Mouse (Mus musculus): Measurements from ENCODE around the gene Sycp2l. TPM values are rescaled to one million over a fixed set of nuclear protein-coding genes. Genes with fewer than 3 reads are reported as not detected.
"Not testable (repeated sequence)": the region's sequence is repeated elsewhere in the genome, so short reads cannot be mapped to it uniquely, and the experiment has no call there.

Gene Sycp2l
- polyA plus RNA-seq, 1 experiment from 2014 or later = not detected

GRCm38 (mm10) chr13:41153146-41153545 is 39.0 kb downstream of the Sycp2l start:
- H3K27ac ChIP-seq (ENCODE audit: low read depth, low read length) = no peak overlapping the region
- no peaks in the 10 kb centered on the region for H3K9me3 ChIP-seq (ENCODE audit: control insufficient read depth, low read length)
- no peaks in the 10 kb centered on the region for H3K27me3 ChIP-seq (ENCODE audit: control insufficient read depth, insufficient read depth, low read length)
- 86% methylated on average over 11 of the region's 11 CpGs for WGBS
- no peak overlapping the region for H3K4me2 ChIP-seq (replicated peaks; ENCODE audit: low read depth, low read length)
- no peak for ATAC-seq (ENCODE audit: low FRiP score, low TSS enrichment)
- H3K9ac ChIP-seq (ENCODE audit: low read depth, low read length) = no peak overlapping the region
- no peak overlapping the region for H3K4me3 ChIP-seq (ENCODE audit: low read length)
- no peaks in the 10 kb centered on the region for H3K36me3 ChIP-seq (ENCODE audit: control insufficient read depth, insufficient read depth, low read length)
- H3K4me1 ChIP-seq (ENCODE audit: control insufficient read depth, insufficient read depth, low read length) = no peaks in the 10 kb centered on the region

GRCm38 (mm10) chr13:41158426-41158825 is 44.3 kb downstream of the Sycp2l start:
- Histone ChIP-seq H3K27ac (ENCODE audit: low read depth, low read length) (no peak overlapping the region), H3K4me3 (ENCODE audit: low read length) (no peak overlapping the region), H3K4me2 (replicated peaks; ENCODE audit: low read depth, low read length) (no peak overlapping the region), H3K36me3 (ENCODE audit: control insufficient read depth, insufficient read depth, low read length) (no peaks in the 10 kb centered on the region), H3K4me1 (ENCODE audit: control insufficient read depth, insufficient read depth, low read length) (no peaks in the 10 kb centered on the region), H3K9ac (ENCODE audit: low read depth, low read length) (no peak overlapping the region), H3K27me3 (ENCODE audit: control insufficient read depth, insufficient read depth, low read length) (no peaks in the 10 kb centered on the region), H3K9me3 (ENCODE audit: control insufficient read depth, low read length) (no peaks in the 10 kb centered on the region)
- ATAC-seq (ENCODE audit: low FRiP score, low TSS enrichment) = no peak
- 60% methylated on average over 5 of the region's 5 CpGs for WGBS

- no peaks in the 10 kb centered on the region for H3K27me3 ChIP-seq (ENCODE audit: control insufficient read depth, insufficient read depth, low read length)
- 89% methylated on average over 6 of the region's 6 CpGs for WGBS
- no peak for ATAC-seq (ENCODE audit: low FRiP score, low TSS enrichment)
Measured at GRCm38 (mm10) chr13:41187886-41188285, 73.8 kb downstream of the Sycp2l start.

GRCm38 (mm10) chr13:41195640-41196333 is 81.7 kb downstream of the Sycp2l start:
- Histone ChIP-seq H3K4me2 (replicated peaks; ENCODE audit: low read depth, low read length) (no peak overlapping the region), H3K4me3 (ENCODE audit: low read length) (no peak overlapping the region), H3K36me3 (ENCODE audit: control insufficient read depth, insufficient read depth, low read length) (no peaks in the 10 kb centered on the region), H3K27me3 (ENCODE audit: control insufficient read depth, insufficient read depth, low read length) (no peaks in the 10 kb centered on the region), H3K4me1 (ENCODE audit: control insufficient read depth, insufficient read depth, low read length) (no peaks in the 10 kb centered on the region), H3K27ac (ENCODE audit: low read depth, low read length) (no peak overlapping the region), H3K9ac (ENCODE audit: low read depth, low read length) (no peak overlapping the region), H3K9me3 (ENCODE audit: control insufficient read depth, low read length) (no peaks in the 10 kb centered on the region)
- 42% methylated on average over 3 of the region's 3 CpGs for WGBS
- ATAC-seq (ENCODE audit: low FRiP score, low TSS enrichment) = no peak

More at GRCm38 (mm10) chr13:41187886-41188285, 73.8 kb downstream of the Sycp2l start:
- Histone ChIP-seq H3K4me3 (ENCODE audit: low read length) (no peak overlapping the region), H3K4me2 (replicated peaks; ENCODE audit: low read depth, low read length) (no peak overlapping the region), H3K27ac (ENCODE audit: low read depth, low read length) (no peak overlapping the region), H3K36me3 (ENCODE audit: control insufficient read depth, insufficient read depth, low read length) (no peaks in the 10 kb centered on the region), H3K9me3 (ENCODE audit: control insufficient read depth, low read length) (no peaks in the 10 kb centered on the region), H3K4me1 (ENCODE audit: control insufficient read depth, insufficient read depth, low read length) (no peaks in the 10 kb centered on the region), H3K9ac (ENCODE audit: low read depth, low read length) (no peak overlapping the region)

GRCm38 (mm10) chr13:41200861-41201260 is 86.8 kb downstream of the Sycp2l start:
- H3K27ac ChIP-seq (ENCODE audit: low read depth, low read length) = no peak overlapping the region
- H3K4me1 ChIP-seq (ENCODE audit: control insufficient read depth, insufficient read depth, low read length) = no peaks in the 10 kb centered on the region
- H3K36me3 ChIP-seq (ENCODE audit: control insufficient read depth, insufficient read depth, low read length) = no peaks in the 10 kb centered on the region
- H3K9me3 ChIP-seq (ENCODE audit: control insufficient read depth, low read length) = no peaks in the 10 kb centered on the region
- no peak for ATAC-seq (ENCODE audit: low FRiP score, low TSS enrichment)
- no peak overlapping the region for H3K9ac ChIP-seq (ENCODE audit: low read depth, low read length)
- H3K4me2 ChIP-seq (replicated peaks; ENCODE audit: low read depth, low read length) = no peak overlapping the region
- H3K4me3 ChIP-seq (ENCODE audit: low read length) = no peak overlapping the region
- WGBS = 88% methylated on average over 2 of the region's 2 CpGs
- no peaks in the 10 kb centered on the region for H3K27me3 ChIP-seq (ENCODE audit: control insufficient read depth, insufficient read depth, low read length)

- Histone ChIP-seq H3K27ac (ENCODE audit: low read depth, low read length) (no peak overlapping the region), H3K9ac (ENCODE audit: low read depth, low read length) (no peak overlapping the region), H3K4me1 (ENCODE audit: control insufficient read depth, insufficient read depth, low read length) (no peaks in the 10 kb centered on the region), H3K4me2 (replicated peaks; ENCODE audit: low read depth, low read length) (no peak overlapping the region), H3K36me3 (ENCODE audit: control insufficient read depth, insufficient read depth, low read length) (no peaks in the 10 kb centered on the region), H3K4me3 (ENCODE audit: low read length) (no peak overlapping the region), H3K27me3 (ENCODE audit: control insufficient read depth, insufficient read depth, low read length) (no peaks in the 10 kb centered on the region), H3K9me3 (ENCODE audit: control insufficient read depth, low read length) (no peaks in the 10 kb centered on the region)
- ATAC-seq (ENCODE audit: low FRiP score, low TSS enrichment) = no peak
- WGBS = 63% methylated on average over 7 of the region's 7 CpGs
Measured at GRCm38 (mm10) chr13:41203289-41203688, 89.2 kb downstream of the Sycp2l start.

- Histone ChIP-seq H3K4me1 (ENCODE audit: control insufficient read depth, insufficient read depth, low read length) (no peaks in the 10 kb centered on the region), H3K27ac (ENCODE audit: low read depth, low read length) (no peak overlapping the region), H3K9ac (ENCODE audit: low read depth, low read length) (no peak overlapping the region), H3K4me2 (replicated peaks; ENCODE audit: low read depth, low read length) (no peak overlapping the region), H3K9me3 (ENCODE audit: control insufficient read depth, low read length) (no peaks in the 10 kb centered on the region), H3K4me3 (ENCODE audit: low read length) (no peak overlapping the region), H3K27me3 (ENCODE audit: control insufficient read depth, insufficient read depth, low read length) (no peaks in the 10 kb centered on the region), H3K36me3 (ENCODE audit: control insufficient read depth, insufficient read depth, low read length) (no peaks in the 10 kb centered on the region)
- ATAC-seq (ENCODE audit: low FRiP score, low TSS enrichment) = no peak
- 82% methylated on average over 9 of the region's 9 CpGs for WGBS
Measured at GRCm38 (mm10) chr13:41203691-41204090, 89.6 kb downstream of the Sycp2l start.

- H3K27me3 ChIP-seq (ENCODE audit: control insufficient read depth, insufficient read depth, low read length); H3K9ac ChIP-seq (ENCODE audit: low read depth, low read length); H3K4me1 ChIP-seq (ENCODE audit: control insufficient read depth, insufficient read depth, low read length); H3K9me3 ChIP-seq (ENCODE audit: control insufficient read depth, low read length); H3K4me3 ChIP-seq (ENCODE audit: low read length); H3K36me3 ChIP-seq (ENCODE audit: control insufficient read depth, insufficient read depth, low read length); H3K4me2 ChIP-seq (replicated peaks; ENCODE audit: low read depth, low read length); ATAC-seq (ENCODE audit: low FRiP score, low TSS enrichment); H3K27ac ChIP-seq (ENCODE audit: low read depth, low read length): not testable (repeated sequence)
Measured at GRCm38 (mm10) chr13:41205568-41205967, 91.5 kb downstream of the Sycp2l start.

- ATAC-seq (ENCODE audit: low FRiP score, low TSS enrichment) = no peak
- Histone ChIP-seq H3K4me3 (ENCODE audit: low read length) (no peak overlapping the region), H3K27ac (ENCODE audit: low read depth, low read length) (no peak overlapping the region), H3K4me1 (ENCODE audit: control insufficient read depth, insufficient read depth, low read length) (no peaks in the 10 kb centered on the region), H3K9me3 (ENCODE audit: control insufficient read depth, low read length) (no peaks in the 10 kb centered on the region), H3K4me2 (replicated peaks; ENCODE audit: low read depth, low read length) (no peak overlapping the region), H3K36me3 (ENCODE audit: control insufficient read depth, insufficient read depth, low read length) (no peaks in the 10 kb centered on the region), H3K9ac (ENCODE audit: low read depth, low read length) (no peak overlapping the region), H3K27me3 (ENCODE audit: control insufficient read depth, insufficient read depth, low read length) (no peaks in the 10 kb centered on the region)
- 88% methylated on average over 5 of the region's 5 CpGs for whole genome bisulfite sequencing
Measured at GRCm38 (mm10) chr13:41206241-41206640, 92.1 kb downstream of the Sycp2l start.
